Mouse (Mus musculus) right cerebral cortex, postnatal 14 days (tissue): ENCODE measurements around the gene Atg16l2.
A peak's percentile ranks its signal among the peaks of the same experiment; 100 is the strongest.

Experiments
- DNase-seq: peaks from one replicate; pipeline ENCODE4 v3.0.0; 2022

Gene Atg16l2

GRCm38 (mm10) chr7:101320399-101321217 is 18.6 kb upstream of the Atg16l2 start:
- DNase-seq: no peak

DNA sequence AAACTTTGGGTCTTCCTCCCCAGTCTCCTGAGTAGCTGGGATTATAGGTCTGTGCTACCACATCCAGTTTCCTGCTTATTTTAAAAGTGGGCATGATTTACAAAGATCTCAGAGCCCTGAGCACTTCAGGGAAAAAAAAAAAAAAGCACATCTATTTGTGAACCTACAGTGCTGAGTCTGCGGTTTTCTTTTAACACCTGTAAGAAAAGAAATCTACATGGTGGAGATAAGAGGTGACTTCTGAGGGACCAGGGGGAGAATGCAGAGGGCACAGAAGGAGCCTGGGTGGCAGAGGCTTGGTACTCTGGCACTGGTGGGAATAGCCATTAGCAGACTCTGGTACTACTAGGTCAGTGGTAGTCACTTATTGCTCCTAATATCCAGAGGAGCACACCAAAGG is 17.7 kb upstream of the Atg16l2 start:
- no peak for DNase-seq

- DNase-seq: no peak
Measured at GRCm38 (mm10) chr7:101318848-101319247, 16.8 kb upstream of the Atg16l2 start.

DNA sequence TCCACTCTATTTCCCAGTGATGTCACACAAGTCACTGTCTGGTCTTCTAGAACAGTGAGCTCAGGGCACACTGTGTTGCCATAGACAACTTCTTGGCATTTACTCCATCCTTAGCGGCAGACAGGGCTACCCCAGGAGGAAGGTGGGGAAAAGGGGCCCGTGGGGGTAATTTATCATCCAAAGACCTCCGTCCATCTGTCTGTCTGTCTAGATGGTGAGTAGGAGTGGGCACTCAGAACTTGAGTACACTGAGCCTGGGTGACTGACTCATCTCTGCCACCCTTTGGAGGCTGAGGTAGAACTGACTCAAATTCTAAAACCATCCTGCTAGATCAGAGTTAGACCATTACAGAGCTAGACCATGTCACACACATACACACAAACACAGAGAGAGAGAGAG is 15.0 kb upstream of the Atg16l2 start, which contains the start of gene Stard10:
Stard10 (plus strand) TSS at position 73 of the 400 bp plus-strand sequence.
- DNase-seq: no peak

DNA sequence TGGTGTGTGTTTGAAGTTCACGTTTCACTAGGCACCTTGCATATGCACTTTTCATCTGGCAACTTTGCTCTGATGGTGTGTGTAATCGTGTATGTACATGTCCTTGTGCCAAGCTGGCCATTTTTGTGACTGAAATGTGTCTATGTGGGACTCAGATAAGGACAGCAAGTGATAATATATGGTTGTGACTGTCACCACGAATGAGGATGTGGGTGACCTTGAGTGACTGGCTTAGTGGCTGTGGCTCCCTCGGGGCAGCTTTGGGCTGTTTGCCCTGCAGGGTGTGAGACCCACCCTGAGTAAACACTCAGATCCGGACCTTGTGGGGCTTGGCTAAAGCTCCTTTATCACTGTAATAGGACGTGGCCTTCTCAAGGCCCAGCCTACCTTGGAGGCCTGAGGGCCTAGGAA is 14.5 kb upstream of the Atg16l2 start:
- DNase-seq: no peak

GRCm38 (mm10) chr7:101315699-101316098 is 13.6 kb upstream of the Atg16l2 start:
- DNase-seq: no peak

GRCm38 (mm10) chr7:101314396-101314795 is 12.3 kb upstream of the Atg16l2 start:
- DNase-seq: no peak

GRCm38 (mm10) chr7:101313033-101313432 is 11.0 kb upstream of the Atg16l2 start:
- DNase-seq: no peak

- DNase-seq: no peak
Measured at GRCm38 (mm10) chr7:101311061-101311460, 9.0 kb upstream of the Atg16l2 start.

DNA sequence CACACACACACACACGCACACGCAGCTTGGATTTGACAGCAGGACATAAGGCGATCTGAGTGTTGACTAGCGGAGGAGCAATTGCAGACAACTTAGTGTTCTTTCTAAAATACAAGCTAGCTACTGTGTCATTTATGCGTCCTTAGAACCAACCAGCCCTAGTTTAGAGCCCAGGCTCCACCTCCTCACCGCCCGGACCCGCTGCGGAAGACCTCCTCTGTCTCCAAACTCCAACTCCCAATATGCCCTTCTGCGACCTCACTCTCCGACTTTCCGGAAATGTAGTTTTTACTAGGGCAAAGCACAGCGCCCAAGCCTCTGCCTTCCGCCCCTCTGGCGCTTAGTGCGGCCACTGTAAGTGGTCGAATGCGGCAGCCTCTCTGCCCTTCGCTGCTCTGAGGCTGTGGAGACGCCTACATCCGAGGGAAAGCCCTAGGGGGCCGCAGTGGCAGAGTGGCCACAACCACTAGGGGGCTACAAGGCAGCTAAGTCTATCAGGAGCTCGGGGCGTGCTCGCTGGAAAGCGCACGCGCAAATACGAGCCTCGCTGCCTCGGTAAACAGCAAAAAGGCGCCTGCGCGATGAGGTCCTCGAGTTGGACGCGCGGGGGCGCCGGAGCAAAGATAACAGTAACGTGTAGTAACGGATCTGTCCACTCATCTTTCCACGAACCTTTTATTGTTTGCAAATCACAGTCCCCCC is 8.4 kb upstream of the Atg16l2 start:
- DNase-seq: peak; percentile 96

DNA sequence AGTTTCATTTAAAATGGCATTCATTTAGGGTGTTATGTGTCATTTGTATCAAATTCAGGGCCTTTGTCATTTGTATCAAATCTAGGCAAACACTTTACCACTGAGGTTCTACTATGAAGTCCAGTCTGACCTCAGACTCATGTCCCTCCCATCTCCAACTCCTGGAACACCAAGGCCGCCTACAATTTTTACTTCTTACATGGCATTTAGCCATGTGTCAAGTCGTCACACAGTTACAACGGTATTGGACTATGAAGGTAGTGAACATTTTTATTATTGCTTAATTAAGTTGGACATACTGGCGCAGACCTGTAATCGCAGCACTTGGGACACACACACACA is 7.9 kb upstream of the Atg16l2 start:
- DNase-seq: no peak

GRCm38 (mm10) chr7:101306841-101307240 is 4.8 kb upstream of the Atg16l2 start:
- DNase-seq: no peak

- no peak for DNase-seq
Measured at GRCm38 (mm10) chr7:101302691-101303090, 640 bp upstream of the Atg16l2 start.

GRCm38 (mm10) chr7:101301361-101301880 is 630 bp downstream of the Atg16l2 start:
- peak; percentile 59 for DNase-seq

GRCm38 (mm10) chr7:101298375-101298774 is 3.7 kb downstream of the Atg16l2 start:
- DNase-seq: no peak

DNA sequence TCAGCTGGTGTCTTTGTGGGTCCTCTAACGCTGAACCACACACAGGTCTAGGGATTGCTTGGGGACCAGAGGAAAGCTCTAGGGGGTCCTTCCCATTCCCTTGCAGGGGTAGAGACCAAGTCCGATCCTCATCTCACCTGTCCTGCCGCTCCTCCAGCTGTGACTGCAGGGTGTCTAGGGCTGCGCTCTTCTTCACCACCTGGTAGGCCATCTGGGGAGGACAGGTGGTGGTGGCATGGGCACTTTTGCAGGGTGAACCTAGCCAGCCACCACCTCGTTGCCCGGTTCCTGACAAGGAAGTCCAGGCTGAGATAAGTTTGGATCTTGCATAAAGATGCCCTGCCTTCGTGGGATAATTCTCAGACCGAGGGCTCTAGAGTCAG is 5.0 kb downstream of the Atg16l2 start:
- no peak for DNase-seq

- DNase-seq: peak; percentile 89
Measured at GRCm38 (mm10) chr7:101296252-101297022, 5.6 kb downstream of the Atg16l2 start.

DNA sequence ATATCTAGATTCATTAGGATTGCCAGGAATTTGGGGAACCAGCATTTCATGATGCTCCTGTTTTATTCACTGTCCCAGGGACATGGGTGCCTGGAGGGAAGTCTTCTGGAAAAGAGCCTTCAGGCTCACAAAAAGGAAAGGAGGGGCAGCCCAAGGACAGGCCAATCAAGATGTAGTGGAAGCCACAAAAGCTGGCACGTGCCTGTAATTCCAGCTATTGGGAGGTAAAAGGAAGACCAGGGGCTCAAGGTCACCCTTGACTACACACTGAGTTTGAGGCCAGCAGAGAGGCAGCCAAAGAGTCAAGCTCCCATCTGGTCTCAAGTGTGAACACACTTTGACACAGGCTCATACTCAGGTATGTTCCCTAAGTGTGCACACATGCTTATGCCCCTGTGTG is 6.6 kb downstream of the Atg16l2 start:
- no peak for DNase-seq

DNA sequence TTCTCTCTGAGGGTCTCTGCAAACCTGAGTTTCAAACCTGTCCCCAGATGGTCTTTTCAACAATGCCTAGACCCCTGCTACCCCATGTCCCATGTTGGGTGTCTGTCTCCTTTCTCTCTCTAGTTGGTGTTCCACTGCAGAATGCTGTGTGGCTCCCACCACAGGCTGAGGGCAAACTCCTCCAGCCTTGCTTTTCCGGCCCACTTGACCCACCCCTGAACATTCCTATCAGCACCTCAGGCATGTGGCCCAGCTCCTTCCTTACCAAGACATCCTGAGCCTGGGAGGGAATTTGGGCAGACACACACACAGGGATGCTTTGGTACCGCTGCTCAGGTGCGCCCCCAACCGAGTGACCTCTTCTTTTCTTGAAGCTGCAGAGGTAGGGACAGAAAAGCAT is 8.4 kb downstream of the Atg16l2 start:
- DNase-seq: no peak

GRCm38 (mm10) chr7:101293138-101293537 is 8.9 kb downstream of the Atg16l2 start:
- no peak for DNase-seq

DNA sequence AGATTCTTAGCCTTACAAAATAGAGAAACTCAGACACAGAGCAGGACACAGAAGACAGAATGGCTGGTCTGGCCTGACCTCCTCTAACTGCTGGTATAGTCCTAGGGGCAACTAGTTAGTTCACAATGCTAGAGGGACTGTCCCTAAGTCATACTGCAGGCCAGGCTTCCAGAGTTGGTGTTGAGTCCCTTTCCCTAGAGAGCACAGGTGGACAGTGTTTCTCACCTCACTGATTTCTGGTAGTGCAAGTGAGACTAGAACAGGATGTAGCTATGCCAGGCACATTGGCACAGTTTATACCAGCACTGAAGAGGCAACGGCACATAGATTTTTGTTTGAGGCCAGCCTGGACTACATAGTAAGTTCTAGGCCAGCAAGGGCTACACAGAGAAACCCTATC is 9.4 kb downstream of the Atg16l2 start:
- DNase-seq: no peak

GRCm38 (mm10) chr7:101292086-101292485 is 10.0 kb downstream of the Atg16l2 start:
- DNase-seq: no peak

DNA sequence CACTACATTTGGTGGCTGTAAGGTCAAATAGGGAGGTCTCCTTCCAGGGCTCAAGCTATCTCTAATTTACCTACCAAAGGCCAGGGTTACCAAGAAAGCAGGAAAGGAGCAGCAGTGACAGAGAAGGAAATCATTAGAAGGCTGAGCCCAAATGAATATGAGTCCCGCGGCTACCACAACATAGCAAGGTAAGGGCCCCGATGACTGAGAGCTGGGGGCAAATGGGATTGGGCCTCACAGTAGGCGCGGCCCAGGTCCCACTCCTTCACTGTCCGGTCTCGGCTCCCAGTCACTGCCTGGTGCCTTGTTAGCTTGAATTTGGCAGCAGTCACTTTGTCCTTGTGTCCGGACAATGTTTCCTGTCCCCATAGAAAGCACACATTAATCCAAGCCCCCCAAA is 10.4 kb downstream of the Atg16l2 start:
- no peak for DNase-seq
